Mouse (Mus musculus) bone marrow macrophage, adult 2 months (primary cell): ENCODE measurements around the gene Tbc1d2b.

Experiments used
- CTCF ChIP-seq: IDR thresholded peaks from 2 replicates; pipeline ENCODE4 v1.5.1; 2012; ENCODE audit warnings: low read depth, mild to moderate bottlenecking, low read length, moderate library complexity
- POLR2A ChIP-seq: IDR thresholded peaks from 2 replicates; pipeline ENCODE4 v1.6.1; 2012; ENCODE audit warnings: mild to moderate bottlenecking, low read depth, low read length, borderline replicate concordance

DNA sequence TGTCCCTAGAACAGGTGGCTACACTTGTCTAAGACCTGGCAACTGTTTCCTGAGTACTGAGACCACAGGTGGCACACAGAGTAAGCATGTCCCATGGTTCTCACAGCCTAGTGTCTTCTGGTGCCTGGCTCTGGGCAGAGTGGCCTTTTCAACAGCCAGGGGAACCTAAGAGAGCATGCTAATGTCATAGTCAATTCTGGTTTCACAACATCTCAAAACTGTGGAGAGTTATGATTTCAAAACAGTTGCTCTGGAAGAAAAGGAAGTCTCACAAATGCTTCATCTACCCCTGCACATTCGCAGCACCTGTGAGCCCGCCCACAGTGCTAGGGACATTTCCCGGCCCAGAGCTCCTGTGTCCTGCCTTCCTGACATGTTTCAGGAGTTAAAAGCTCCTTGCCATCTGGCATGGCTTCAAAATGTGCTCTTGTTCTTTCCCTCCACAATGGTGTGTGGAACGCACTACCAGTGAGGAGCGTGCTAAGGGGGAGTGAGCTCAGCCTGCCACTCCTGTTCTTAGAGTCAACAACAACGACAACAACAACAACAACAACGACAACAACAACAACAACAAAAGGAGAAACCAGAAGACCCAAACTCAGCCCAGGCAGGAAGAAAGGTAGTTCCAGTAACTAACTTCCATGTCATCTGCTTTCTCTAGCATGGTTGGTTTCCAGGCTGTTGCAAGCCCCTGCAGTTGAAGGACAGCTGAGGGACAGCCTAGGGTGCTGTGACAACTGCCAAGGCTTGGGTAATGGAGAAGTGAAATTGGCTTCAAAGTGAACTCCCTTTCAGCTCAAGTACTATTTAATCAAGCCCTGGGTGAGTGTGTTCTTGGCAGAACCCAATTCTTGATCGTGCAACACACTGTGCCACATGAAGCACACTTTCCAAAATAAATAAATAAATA is 37.6 kb downstream of the Tbc1d2b start:
- TF ChIP-seq POLR2A (no peak), CTCF (no peak)
